Comparison of ENCODE assay signal across 8 mouse cellular contexts in the genomic region with DNA sequence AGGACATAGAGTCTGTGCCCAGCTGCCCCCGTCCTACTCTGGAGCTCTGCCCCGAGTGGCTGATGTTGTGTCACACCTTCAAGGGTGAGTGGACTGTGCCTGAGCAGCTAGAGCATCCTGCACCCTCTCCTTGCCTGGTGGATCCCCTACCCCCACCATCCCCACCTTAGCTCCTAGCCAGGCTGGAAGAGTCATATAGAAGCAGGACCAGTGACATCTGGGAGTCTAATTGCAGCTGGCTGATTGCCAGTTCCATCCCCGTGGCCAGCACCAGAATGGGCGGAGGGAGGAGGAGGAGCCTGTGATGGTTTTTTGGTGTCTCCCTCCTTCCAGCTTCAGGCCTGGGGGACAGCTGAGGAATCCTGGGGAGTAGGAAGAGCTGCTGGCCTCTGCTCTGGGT. TPM values are rescaled to one million over a fixed set of nuclear protein-coding genes. Genes with fewer than 3 reads are reported as not detected.
DNase-seq lines count a peak whose midpoint lies in the region; ATAC-seq and TF ChIP-seq lines count a peak whose summit lies in the region.

No protein-coding gene starts in this region.

- no peaks in the 10 kb centered on the region for H3K9me3 ChIP-seq in forebrain, embryonic 12.5 days
- no peaks in the 10 kb centered on the region for H3K9me3 ChIP-seq in forebrain, postnatal 0 days (ENCODE audit: low read length)
- no peaks in the 10 kb centered on the region for H3K9me3 ChIP-seq in neural tube, embryonic 14.5 days (ENCODE audit: control insufficient read depth, low read length)

- WGBS in forebrain, embryonic 12.5 days = 59% methylated on average over 4 of the region's 4 CpGs
- 45% methylated on average over 4 of the region's 4 CpGs for WGBS in forebrain, postnatal 0 days
- WGBS in neural tube, embryonic 14.5 days = 34% methylated on average over 4 of the region's 4 CpGs

- DNase-seq in forebrain, postnatal 0 days = no peak
- peak; percentile 89 for DNase-seq in retina, postnatal 1 day
- DNase-seq in retina, embryonic 14.5 days (ENCODE audit: low spot score) = no peak
- peak; percentile 64 for DNase-seq in heart, postnatal 4 days
- no peak for DNase-seq in thymus, postnatal 10 days (ENCODE audit: low spot score in 2 of 2)
- DNase-seq in embryo, embryonic 9.5 days (ENCODE audit: extremely low spot score) = no peak

- no peak for TF ChIP-seq CTCF in forebrain, postnatal 0 days (IDR thresholded peaks at IDR 0.05; ENCODE audit: low read depth)

- peak overlapping the region; percentile 36; the same call in 1 of the 2 replicates for H3K9ac ChIP-seq in forebrain, embryonic 12.5 days
- H3K9ac ChIP-seq in forebrain, postnatal 0 days = no peak overlapping the region
- H3K9ac ChIP-seq in neural tube, embryonic 14.5 days (replicated peaks; ENCODE audit: low read depth, low read length) = 0 out of 2 replicates have a peak overlapping the region, but pooled peaks have one; percentile 21

- H3K4me2 ChIP-seq in forebrain, embryonic 12.5 days = no peak overlapping the region
- no peak overlapping the region for H3K4me2 ChIP-seq in forebrain, postnatal 0 days (ENCODE audit: low read depth)
- no peak overlapping the region for H3K4me2 ChIP-seq in neural tube, embryonic 14.5 days (ENCODE audit: low read depth, low read length)

- H3K27ac ChIP-seq in forebrain, embryonic 12.5 days = 0 out of 2 replicates have a peak overlapping the region, but pooled peaks have one; percentile 9
- no peak overlapping the region for H3K27ac ChIP-seq in forebrain, postnatal 0 days (ENCODE audit: low read depth, low read length)
- H3K27ac ChIP-seq in neural tube, embryonic 14.5 days (ENCODE audit: low read depth, low read length) = no peak overlapping the region

- H3K27me3 ChIP-seq in forebrain, embryonic 12.5 days = peaks cover 27% of the 10 kb centered on the region
- no peaks in the 10 kb centered on the region for H3K27me3 ChIP-seq in forebrain, postnatal 0 days (ENCODE audit: insufficient read depth, low read length)
- no peaks in the 10 kb centered on the region for H3K27me3 ChIP-seq in neural tube, embryonic 14.5 days (ENCODE audit: control insufficient read depth, insufficient read depth, low read length)

- no peak overlapping the region for H3K4me3 ChIP-seq in forebrain, embryonic 12.5 days (replicated peaks)
- H3K4me3 ChIP-seq in forebrain, postnatal 0 days (ENCODE audit: low read depth, low read length) = no peak overlapping the region
- H3K4me3 ChIP-seq in neural tube, embryonic 14.5 days (ENCODE audit: low read depth, low read length) = no peak overlapping the region

- no peaks in the 10 kb centered on the region for H3K36me3 ChIP-seq in forebrain, embryonic 12.5 days (replicated peaks)
- no peaks in the 10 kb centered on the region; the same call in 1 of the 2 replicates for H3K36me3 ChIP-seq in forebrain, postnatal 0 days (ENCODE audit: insufficient read depth)
- no peaks in the 10 kb centered on the region for H3K36me3 ChIP-seq in neural tube, embryonic 14.5 days (ENCODE audit: control insufficient read depth, insufficient read depth, low read length)

- peaks cover 65% of the 10 kb centered on the region for H3K4me1 ChIP-seq in forebrain, embryonic 12.5 days
- peaks cover 19% of the 10 kb centered on the region for H3K4me1 ChIP-seq in forebrain, postnatal 0 days (ENCODE audit: insufficient read depth)
- peaks cover 39% of the 10 kb centered on the region for H3K4me1 ChIP-seq in neural tube, embryonic 14.5 days (ENCODE audit: control insufficient read depth, insufficient read depth, low read length)

- ATAC-seq in forebrain, embryonic 12.5 days (ENCODE audit: low FRiP score) = peak; percentile 13; the same call in 1 of the 2 replicates
- ATAC-seq in forebrain, postnatal 0 days = no peak
- ATAC-seq in neural tube, embryonic 14.5 days (ENCODE audit: low read depth) = no peak; the same call in 1 of the 2 replicates

RNA-seq across cellular contexts. Expression of a gene that starts 6.8 kb away (rescaled TPM):
- 37.4 and 44.3 TPM in 2 replicates for polyA plus RNA-seq in forebrain, embryonic 12.5 days (2016; fragmentation: Nextera tagmentation; extraction: Ambion mirVana)
- total RNA-seq in forebrain, postnatal 0 days (2014; rRNA removed) = 318 and 421 TPM in 2 replicates
- 159 and 204 TPM in 2 replicates for polyA plus RNA-seq in forebrain, postnatal 0 days (2015; fragmentation: Nextera tagmentation; extraction: Ambion mirVana)
- 10 to 100 TPM; 54.7 to 60.1 TPM for total RNA-seq in heart, postnatal 4 days (2021)
- 83.2 and 83.4 TPM in 2 replicates for polyA plus RNA-seq in neural tube, embryonic 14.5 days (2014; fragmentation: Nextera tagmentation; extraction: Ambion mirVana)

Comparison
In these comparisons a context has a peak if more than half of its experiments do, and no peak if none do; other contexts are left out.
1. DNase-seq: peak in retina, postnatal 1 day (single experiment) and heart, postnatal 4 days (single experiment); none in forebrain, postnatal 0 days (single experiment), retina, embryonic 14.5 days (single experiment), thymus, postnatal 10 days (0 of 2) and embryo, embryonic 9.5 days (single experiment).